Mouse (Mus musculus) myocyte (in vitro differentiated cells): ENCODE data around the gene BC030867. TPM values are rescaled to one million over a fixed set of nuclear protein-coding genes. Genes with fewer than 3 reads are reported as not detected.

Source experiments
- H3K27me3 ChIP-seq: one replicate; pipeline ENCODE4 v1.6.1; 2011; ENCODE audit not compliant: control insufficient read depth, insufficient read depth, insufficient read length
- H3K36me3 ChIP-seq: one replicate; pipeline ENCODE4 v1.6.1; 2011; ENCODE audit not compliant: control insufficient read depth, insufficient read depth
- H3K4me2 ChIP-seq: one replicate; pipeline ENCODE4 v1.6.1; 2011; ENCODE audit warnings: low read depth, control low read depth
- H3K4me3 ChIP-seq: one replicate; pipeline ENCODE4 v1.5.1; 2011; ENCODE audit warnings: mild to moderate bottlenecking, control low read depth, moderate library complexity
- H3K79me2 ChIP-seq: one replicate; pipeline ENCODE4 v1.6.1; 2011; ENCODE audit not compliant: control insufficient read depth, insufficient read depth
- H3ac ChIP-seq: one replicate; pipeline ENCODE4 v1.6.1; 2011; ENCODE audit not compliant: control insufficient read depth, insufficient read length
- CEBPB ChIP-seq: IDR thresholded peaks from 2 replicates; pipeline ENCODE4 v1.6.1; 2011; ENCODE audit warnings: mild to moderate bottlenecking, moderate library complexity; ENCODE audit not compliant: poor library complexity, insufficient read depth, severe bottlenecking
- E2F4 ChIP-seq: IDR thresholded peaks from one replicate; pipeline ENCODE4 v1.6.1; 2011; ENCODE audit warnings: mild to moderate bottlenecking, control low read depth, moderate library complexity; ENCODE audit not compliant: insufficient read depth
- MAX ChIP-seq: IDR thresholded peaks from one replicate; pipeline ENCODE4 v1.6.1; 2011; ENCODE audit warnings: low read depth, mild to moderate bottlenecking, control low read depth
- MYOD1 ChIP-seq, 3 experiments: IDR thresholded peaks; one replicate each; pipeline ENCODE4 v1.6.1; 2011; ENCODE audit warnings: control low read depth in 2 of 3, low read depth in 2 of 3, mild to moderate bottlenecking in 2 of 3, moderate library complexity in 1 of 3; ENCODE audit not compliant: insufficient read length in 2 of 3, control insufficient read depth in 1 of 3
- MYOG ChIP-seq, 3 experiments: IDR thresholded peaks; one replicate each; pipeline ENCODE4 v1.6.1; 2011; ENCODE audit warnings: control low read depth in 2 of 3, low read depth in 2 of 3, mild to moderate bottlenecking in 2 of 3; ENCODE audit not compliant: insufficient read length in 2 of 3, control insufficient read depth in 1 of 3, insufficient read depth in 1 of 3
- POLR2A ChIP-seq: IDR thresholded peaks from one replicate; pipeline ENCODE4 v1.6.1; 2011; ENCODE audit warnings: low read depth, mild to moderate bottlenecking, control low read depth, moderate library complexity; ENCODE audit not compliant: insufficient read length
- POLR2AphosphoS2 ChIP-seq: IDR thresholded peaks from one replicate; pipeline ENCODE4 v1.6.1; 2011; ENCODE audit warnings: low read depth, control low read depth; ENCODE audit not compliant: insufficient read length
- REST ChIP-seq: IDR thresholded peaks from one replicate; pipeline ENCODE4 v1.6.1; 2011; ENCODE audit warnings: mild to moderate bottlenecking, control low read depth, moderate library complexity; ENCODE audit not compliant: insufficient read depth, insufficient read length
- SRF ChIP-seq: IDR thresholded peaks from one replicate; pipeline ENCODE4 v1.6.1; 2011; ENCODE audit warnings: low read depth; ENCODE audit not compliant: control insufficient read depth, insufficient read length
- TCF12 ChIP-seq: IDR thresholded peaks from one replicate; pipeline ENCODE4 v1.6.1; 2011; ENCODE audit warnings: mild to moderate bottlenecking, control low read depth; ENCODE audit not compliant: poor library complexity, insufficient read depth, severe bottlenecking
- TCF3 ChIP-seq: IDR thresholded peaks from one replicate; pipeline ENCODE4 v1.6.1; 2011; ENCODE audit warnings: low read depth, control low read depth; ENCODE audit not compliant: insufficient read length
- USF1 ChIP-seq: IDR thresholded peaks from one replicate; pipeline ENCODE4 v1.6.1; 2011; ENCODE audit warnings: low read depth, mild to moderate bottlenecking, control low read depth, moderate library complexity
- polyA plus RNA-seq: library from polyadenylated mRNA; unstranded; fragments of >200 nt; fragmentation: generic; extraction: Trizol; gene quantifications from one replicate; pipeline ENCODE4 v1.2.1, GENCODE M21; 2012; ENCODE audit warnings: missing spikeins

The BC030867 gene
- polyA plus RNA-seq, 1 experiment: 4.4 TPM

- no peaks in the 10 kb centered on the region for H3K36me3 ChIP-seq
- no peak for TF ChIP-seq USF1
- no peak for TF ChIP-seq TCF12
- no peak for TF ChIP-seq E2F4
- no peak for TF ChIP-seq CEBPB
- no peak for TF ChIP-seq MAX
- H3K4me3 ChIP-seq: peak overlapping the region; percentile 80
Observed at GRCm38 (mm10) chr11:102283922-102284321, 35.2 kb downstream of the BC030867 start.

GRCm38 (mm10) chr11:102284501-102285094 is 35.9 kb downstream of the BC030867 start, which contains the start of gene Tmub2:
Gene Tmub2, plus strand, starts transcription at chr11:102284931.
- peak within 1 kb of the TSS; percentile 83 for H3K4me2 ChIP-seq
- H3K27me3 ChIP-seq: no peaks in the 10 kb centered on the region
- H3K36me3 ChIP-seq: no peaks in the 10 kb centered on the region
- H3K79me2 ChIP-seq: peaks cover 14% of the 10 kb centered on the region
- peak; percentile 72 for TF ChIP-seq E2F4
- TF ChIP-seq MYOG (IDR thresholded peaks at IDR 0.05; ENCODE audit: control insufficient read depth in 1 of 3, insufficient read depth in 1 of 3, insufficient read length in 2 of 3, low read depth in 2 of 3): no peak
- no peak for TF ChIP-seq POLR2AphosphoS2
- TF ChIP-seq SRF: no peak
- peak within 1 kb of the TSS; percentile 80 for H3K4me3 ChIP-seq
- peak within 1 kb of the TSS; percentile 80 for H3ac ChIP-seq

More at GRCm38 (mm10) chr11:102283922-102284321, 35.2 kb downstream of the BC030867 start:
- Histone ChIP-seq H3ac (no peak overlapping the region), H3K27me3 (no peaks in the 10 kb centered on the region), H3K79me2 (peaks cover 14% of the 10 kb centered on the region), H3K4me2 (peak overlapping the region; percentile 81)

GRCm38 (mm10) chr11:102285095-102285834 is 36.6 kb downstream of the BC030867 start:
- peak overlapping the region; percentile 80 for H3K4me3 ChIP-seq
- peak overlapping the region; percentile 83 for H3K4me2 ChIP-seq
- peak overlapping the region; percentile 80 for H3ac ChIP-seq
- no peaks in the 10 kb centered on the region for H3K27me3 ChIP-seq
- TF ChIP-seq MYOG (IDR thresholded peaks at IDR 0.05; ENCODE audit: control insufficient read depth in 1 of 3, insufficient read depth in 1 of 3, insufficient read length in 2 of 3, low read depth in 2 of 3) (no peak), E2F4 (no peak), CEBPB (no peak), TCF12 (no peak), TCF3 (no peak), REST (no peak), POLR2AphosphoS2 (peak; percentile 17), MYOD1 (IDR thresholded peaks at IDR 0.05; ENCODE audit: control insufficient read depth in 1 of 3, insufficient read length in 2 of 3, low read depth in 2 of 3) (no peak)
- H3K79me2 ChIP-seq: peaks cover 14% of the 10 kb centered on the region
- H3K36me3 ChIP-seq: no peaks in the 10 kb centered on the region

- no peak overlapping the region for H3K4me3 ChIP-seq
- H3K27me3 ChIP-seq: no peaks in the 10 kb centered on the region
- TF ChIP-seq SRF: no peak
- TF ChIP-seq POLR2A: no peak
- no peak overlapping the region for H3ac ChIP-seq
- no peak overlapping the region for H3K4me2 ChIP-seq
- H3K79me2 ChIP-seq: peaks cover 14% of the 10 kb centered on the region
- H3K36me3 ChIP-seq: peaks cover 4% of the 10 kb centered on the region
Observed at GRCm38 (mm10) chr11:102287485-102287884, 38.8 kb downstream of the BC030867 start.

- Histone ChIP-seq H3K27me3 (no peaks in the 10 kb centered on the region), H3K4me3 (no peak overlapping the region), H3K4me2 (no peak overlapping the region), H3ac (no peak overlapping the region), H3K36me3 (peaks cover 10% of the 10 kb centered on the region), H3K79me2 (peaks cover 14% of the 10 kb centered on the region)
- TF ChIP-seq TCF3: no peak
- TF ChIP-seq MYOD1 (IDR thresholded peaks at IDR 0.05; ENCODE audit: control insufficient read depth in 1 of 3, insufficient read length in 2 of 3, low read depth in 2 of 3): no peak
- TF ChIP-seq POLR2A: peak; percentile 35
- TF ChIP-seq TCF12: no peak
- TF ChIP-seq REST: no peak
- TF ChIP-seq MAX: no peak
- no peak for TF ChIP-seq SRF
- no peak for TF ChIP-seq USF1
- no peak for TF ChIP-seq E2F4
- TF ChIP-seq CEBPB: no peak
- no peak for TF ChIP-seq MYOG (IDR thresholded peaks at IDR 0.05; ENCODE audit: control insufficient read depth in 1 of 3, insufficient read depth in 1 of 3, insufficient read length in 2 of 3, low read depth in 2 of 3)
- TF ChIP-seq POLR2AphosphoS2: peak; percentile 55
Observed at GRCm38 (mm10) chr11:102288027-102288804, 39.5 kb downstream of the BC030867 start.
